Mouse (Mus musculus): Measurements from ENCODE around the gene Rfx8.

DNA sequence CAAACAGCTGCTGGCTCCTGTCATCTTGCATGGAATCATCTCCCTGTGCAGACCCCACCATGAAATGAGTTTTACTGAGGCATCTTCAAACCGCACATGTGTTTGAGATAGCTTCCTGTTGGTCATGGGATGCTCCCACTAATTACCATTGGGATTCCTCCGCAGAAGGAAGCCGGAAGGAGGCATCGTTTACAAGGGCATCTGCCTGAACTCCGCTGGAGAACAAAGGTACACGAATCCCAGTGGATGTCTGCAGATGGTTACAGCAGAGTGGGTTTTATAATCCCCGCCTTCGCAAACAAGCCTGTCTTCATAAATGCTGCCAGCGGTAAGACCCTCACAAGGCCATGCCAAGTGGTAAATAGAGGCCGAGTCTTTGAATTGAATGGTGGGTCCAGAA, 11.3 kb upstream of the Rfx8 start:
- no peak for TF ChIP-seq TAL1 (IDR thresholded peaks at IDR 0.05; ENCODE audit: low read length)
- no peak for TF ChIP-seq GATA1 (IDR thresholded peaks at IDR 0.05; ENCODE audit: low read length)
